Mouse (Mus musculus): Measurements from ENCODE around the gene Gadd45b.

DNA sequence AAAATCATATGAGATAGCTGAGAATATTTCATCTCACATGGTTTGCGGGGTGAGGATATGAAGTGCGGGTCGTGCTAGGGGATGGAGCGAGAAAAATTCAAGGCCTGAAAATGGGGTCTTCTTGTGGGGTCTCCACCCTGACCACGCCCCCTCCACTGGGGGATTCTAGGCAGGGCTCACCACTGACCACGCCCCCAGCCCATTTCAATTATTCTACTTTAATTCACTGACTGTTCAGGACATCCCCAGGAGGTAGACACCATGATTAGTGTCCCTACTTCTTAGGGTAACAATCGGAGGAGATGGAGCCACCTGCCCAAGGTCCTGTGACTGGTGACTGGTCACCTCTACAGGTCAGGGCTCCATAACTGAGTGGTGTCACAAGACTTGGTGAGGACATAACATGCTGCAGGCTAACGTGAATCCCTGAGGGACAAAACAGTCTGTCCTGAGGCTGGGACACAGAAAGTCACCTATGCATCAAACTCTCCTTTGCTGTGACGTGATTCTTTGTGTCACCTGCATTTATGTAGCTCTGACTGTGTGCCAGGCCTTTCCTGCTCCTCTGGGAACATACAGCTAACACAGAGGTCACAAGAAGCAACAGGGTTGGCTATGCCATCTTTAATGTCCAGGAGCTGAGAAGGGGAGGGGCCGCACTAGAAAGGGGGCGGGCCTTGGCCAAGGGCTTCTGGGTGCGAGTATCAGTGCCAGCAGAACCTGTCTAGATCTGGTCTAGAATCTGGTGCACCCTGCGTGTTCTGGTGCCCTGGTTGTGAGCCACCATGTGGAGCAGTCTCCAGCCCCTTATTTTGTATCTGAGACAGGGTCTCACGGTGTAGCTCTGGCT lies 4.5 kb downstream of the Gadd45b start:
- TF ChIP-seq CHD2 (IDR thresholded peaks at IDR 0.05; ENCODE audit: low read length) (no peak), TAL1 (IDR thresholded peaks at IDR 0.05; ENCODE audit: low read length) (no peak), GATA1 (IDR thresholded peaks at IDR 0.05; ENCODE audit: low read depth, low read length) (no peak), CTCF (IDR thresholded peaks at IDR 0.05 in 2 of 3, conservative IDR thresholded peaks at IDR 0.05 in 1 of 3; ENCODE audit: control insufficient read depth in 1 of 3, insufficient read depth in 1 of 3, low read depth in 2 of 3, low read length in 3 of 3, poor library complexity in 1 of 3, severe bottlenecking in 1 of 3) (no peak), TCF12 (IDR thresholded peaks at IDR 0.05; ENCODE audit: low read depth, low read length) (no peak), TBP (IDR thresholded peaks at IDR 0.05; ENCODE audit: low read depth, low read length) (no peak)
